ENCODE assay signal across 17 mouse cellular contexts in the genomic region with DNA sequence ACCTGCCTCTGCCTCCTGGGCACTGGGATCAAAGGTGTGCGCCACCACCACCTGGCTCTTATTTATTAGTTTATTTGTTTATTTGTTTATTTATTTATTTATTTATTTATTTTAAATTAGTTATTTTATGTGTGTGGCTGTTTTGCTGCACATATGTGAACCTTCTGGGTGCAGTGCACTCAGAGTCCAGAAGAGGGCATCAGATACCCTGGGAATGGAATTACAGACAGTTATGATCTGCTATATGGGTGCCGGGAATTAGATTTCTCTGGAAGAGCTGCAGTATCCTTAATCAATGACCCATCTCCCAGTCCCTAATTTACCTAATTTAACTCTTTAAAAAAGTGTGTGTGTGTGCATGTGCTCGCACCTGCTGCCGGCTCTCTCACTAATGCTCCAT. TPM values are rescaled to one million over a fixed set of nuclear protein-coding genes. Genes with fewer than 3 reads are reported as not detected.
A peak's percentile ranks its signal among the peaks of the same experiment; 100 is the strongest.
DNase-seq lines count a peak whose midpoint lies in the region; ATAC-seq and TF ChIP-seq lines count a peak whose summit lies in the region.
"Had no signal": no experiment of that assay in that cellular context is flagged by ENCODE, and none has a peak within 500 bp of the region (broad histone marks: within the 10 kb centered on the region; RNA-seq: fewer than 3 reads in every experiment).

No protein-coding gene starts in this region.

- TF ChIP-seq EP300 in lung, postnatal 0 days (IDR thresholded peaks at IDR 0.05): no peak
- TF ChIP-seq EP300 in MEL (IDR thresholded peaks at IDR 0.05; ENCODE audit: low read depth in 1 of 2, low read length in 2 of 2): no peak

- peak; percentile 52 for TF ChIP-seq RAD21 in MEL (IDR thresholded peaks at IDR 0.05; ENCODE audit: low read depth, low read length)

- no peak overlapping the region for H3K27ac ChIP-seq in hindbrain, postnatal 0 days
- no peak overlapping the region for H3K27ac ChIP-seq in hindbrain, embryonic 14.5 days
- H3K27ac ChIP-seq in lung, postnatal 0 days (ENCODE audit: low read length): no peak overlapping the region
- H3K27ac ChIP-seq in MEL (ENCODE audit: control insufficient read depth, low read depth, low read length): no peak overlapping the region
- H3K27ac ChIP-seq: embryonic facial prominence, embryonic 13.5 days; forebrain, embryonic 10.5 days; limb, embryonic 15.5 days had no signal

- TF ChIP-seq POLR2A in lung, adult 2 months (IDR thresholded peaks at IDR 0.05; ENCODE audit: borderline replicate concordance, extremely low read depth, low read depth, low read length): no peak
- no peak for TF ChIP-seq POLR2A in MEL (IDR thresholded peaks at IDR 0.05; ENCODE audit: control insufficient read depth in 1 of 2, insufficient read depth in 1 of 2, low read depth in 1 of 2, low read length in 2 of 2, poor library complexity in 1 of 2)

- no peak overlapping the region for H3K4me3 ChIP-seq in hindbrain, postnatal 0 days (ENCODE audit: low read length)
- no peak overlapping the region for H3K4me3 ChIP-seq in hindbrain, embryonic 14.5 days (replicated peaks; ENCODE audit: low read length)
- H3K4me3 ChIP-seq in lung, postnatal 0 days (ENCODE audit: low read depth, low read length): no peak overlapping the region
- H3K4me3 ChIP-seq in lung, adult 2 months (replicated peaks; ENCODE audit: extremely low read depth, low read depth, low read length): no peak overlapping the region
- no peak overlapping the region for H3K4me3 ChIP-seq in MEL (ENCODE audit: control insufficient read depth in 1 of 2, insufficient read depth in 1 of 2, low read depth in 2 of 2, low read length in 2 of 2)
- H3K4me3 ChIP-seq: embryonic facial prominence, embryonic 13.5 days; forebrain, embryonic 10.5 days; limb, embryonic 15.5 days had no signal

- H3K9me3 ChIP-seq in hindbrain, postnatal 0 days (ENCODE audit: low read length): no peaks in the 10 kb centered on the region
- no peaks in the 10 kb centered on the region; the same call in 1 of the 2 replicates for H3K9me3 ChIP-seq in hindbrain, embryonic 14.5 days (ENCODE audit: control insufficient read depth, low read length)
- no peaks in the 10 kb centered on the region for H3K9me3 ChIP-seq in lung, postnatal 0 days (ENCODE audit: low read length)
- H3K9me3 ChIP-seq in MEL (replicated peaks; ENCODE audit: insufficient read depth, low read length): no peaks in the 10 kb centered on the region
- H3K9me3 ChIP-seq: embryonic facial prominence, embryonic 13.5 days; forebrain, embryonic 10.5 days; limb, embryonic 15.5 days had no signal

- WGBS in hindbrain, postnatal 0 days: 98% methylated on average over 4 of the region's 4 CpGs
- 96% methylated on average over 4 of the region's 4 CpGs for WGBS in hindbrain, embryonic 14.5 days
- over 99% methylated on average over 4 of the region's 4 CpGs for WGBS in lung, postnatal 0 days
- WGBS in lung, adult 2 months: over 99% methylated on average over 4 of the region's 4 CpGs

- no peak overlapping the region for H3K9ac ChIP-seq in hindbrain, postnatal 0 days (replicated peaks; ENCODE audit: low read length)
- no peak overlapping the region for H3K9ac ChIP-seq in hindbrain, embryonic 14.5 days
- H3K9ac ChIP-seq in lung, postnatal 0 days (replicated peaks; ENCODE audit: low read depth): no peak overlapping the region
- H3K9ac ChIP-seq in MEL (ENCODE audit: control insufficient read depth, low read depth, low read length, poor library complexity, severe bottlenecking): no peak overlapping the region
- H3K9ac ChIP-seq: embryonic facial prominence, embryonic 13.5 days; limb, embryonic 15.5 days had no signal

- H3K4me2 ChIP-seq in hindbrain, postnatal 0 days (ENCODE audit: low read depth, low read length): no peak overlapping the region
- H3K4me2 ChIP-seq in hindbrain, embryonic 14.5 days (replicated peaks): no peak overlapping the region
- H3K4me2 ChIP-seq in lung, postnatal 0 days (replicated peaks; ENCODE audit: low read depth, low read length): no peak overlapping the region
- H3K4me2 ChIP-seq: embryonic facial prominence, embryonic 13.5 days; limb, embryonic 15.5 days had no signal

- TF ChIP-seq CTCF in hindbrain, postnatal 0 days (IDR thresholded peaks at IDR 0.05; ENCODE audit: low read depth): peak; percentile 34
- peak; percentile 37 for TF ChIP-seq CTCF in lung, postnatal 0 days (IDR thresholded peaks at IDR 0.05)
- TF ChIP-seq CTCF in lung, adult 2 months (IDR thresholded peaks at IDR 0.05; ENCODE audit: insufficient read depth, low read length): no peak
- peak; percentile 39 to 47 (median 47); a peak in 5 of 6 replicates for TF ChIP-seq CTCF in MEL (IDR thresholded peaks at IDR 0.05 in 2 of 3, conservative IDR thresholded peaks at IDR 0.05 in 1 of 3; ENCODE audit: control insufficient read depth in 1 of 3, insufficient read depth in 1 of 3, low read depth in 2 of 3, low read length in 3 of 3, poor library complexity in 1 of 3, severe bottlenecking in 1 of 3)

- ATAC-seq in hindbrain, postnatal 0 days: no peak
- ATAC-seq in hindbrain, embryonic 14.5 days (ENCODE audit: low FRiP score): no peak
- no peak for ATAC-seq in lung, postnatal 0 days
- ATAC-seq: intestine, embryonic 16.5 days had no signal

- H3K79me2 ChIP-seq in MEL (ENCODE audit: control insufficient read depth, insufficient read depth, low read length, poor library complexity): 0 out of 2 replicates have a peak, but pooled peaks cover 6% of the 10 kb centered on the region

- H3K4me1 ChIP-seq in hindbrain, postnatal 0 days (ENCODE audit: insufficient read depth, low read length): 0 out of 2 replicates have a peak, but pooled peaks cover 4% of the 10 kb centered on the region
- peaks cover 15% of the 10 kb centered on the region for H3K4me1 ChIP-seq in hindbrain, embryonic 14.5 days (replicated peaks; ENCODE audit: control insufficient read depth, insufficient read depth, low read length)
- 0 out of 2 replicates have a peak, but pooled peaks cover 3% of the 10 kb centered on the region for H3K4me1 ChIP-seq in lung, postnatal 0 days (ENCODE audit: insufficient read depth, low read depth, low read length)
- peaks cover 4% of the 10 kb centered on the region for H3K4me1 ChIP-seq in lung, adult 2 months (ENCODE audit: control insufficient read depth, insufficient read depth, low read length)
- H3K4me1 ChIP-seq in MEL (ENCODE audit: control insufficient read depth in 1 of 2, insufficient read depth in 2 of 2, low read length in 2 of 2): no peaks in the 10 kb centered on the region

- no peaks in the 10 kb centered on the region for H3K27me3 ChIP-seq in hindbrain, postnatal 0 days (ENCODE audit: insufficient read depth, low read length)
- no peaks in the 10 kb centered on the region for H3K27me3 ChIP-seq in hindbrain, embryonic 14.5 days (ENCODE audit: control insufficient read depth, insufficient read depth, low read length)
- no peaks in the 10 kb centered on the region for H3K27me3 ChIP-seq in lung, postnatal 0 days (replicated peaks; ENCODE audit: insufficient read depth, low read length)
- H3K27me3 ChIP-seq in MEL (ENCODE audit: control insufficient read depth in 1 of 2, insufficient read depth in 2 of 2, low read length in 2 of 2): no peaks in the 10 kb centered on the region
- H3K27me3 ChIP-seq: embryonic facial prominence, embryonic 13.5 days; limb, embryonic 15.5 days had no signal

- DNase-seq in hindbrain, postnatal 0 days (ENCODE audit: low spot score): no peak
- DNase-seq in hindbrain, embryonic 14.5 days (ENCODE audit: low spot score): no peak
- DNase-seq in lung, postnatal 0 days (ENCODE audit: low spot score): no peak
- no peak for DNase-seq in lung, adult 2 months
- DNase-seq in MEL (ENCODE audit: low read depth, low spot score): peak; percentile 37
- peak; percentile 15 to 23 for DNase-seq in thymus, postnatal 36 days
- no peak for DNase-seq in adrenal gland, adult (ENCODE audit: inconsistent age in 2 of 2, low spot score in 1 of 2)
- DNase-seq in right cerebral cortex, postnatal 4 days: no peak
- DNase-seq: adrenal gland, postnatal 36 days; heart, adult 18-20 months; heart, postnatal 14 days; lung, postnatal 4 days; midbrain, embryonic 14.5 days had no signal

- no peaks in the 10 kb centered on the region for H3K36me3 ChIP-seq in hindbrain, postnatal 0 days (ENCODE audit: insufficient read depth, low read length)
- H3K36me3 ChIP-seq in hindbrain, embryonic 14.5 days (replicated peaks; ENCODE audit: control insufficient read depth, insufficient read depth): no peaks in the 10 kb centered on the region
- no peaks in the 10 kb centered on the region for H3K36me3 ChIP-seq in lung, postnatal 0 days (ENCODE audit: insufficient read depth, low read length)
- no peaks in the 10 kb centered on the region; a peak in 1 of 4 replicates for H3K36me3 ChIP-seq in MEL (ENCODE audit: control insufficient read depth in 1 of 2, insufficient read depth in 2 of 2, low read length in 2 of 2)

TF ChIP-seq in MEL, 35 proteins besides CTCF, POLR2A, EP300 and RAD21:
- peak; percentile 43 for TF ChIP-seq SMC3 (IDR thresholded peaks at IDR 0.05; ENCODE audit: low read depth, low read length)
- no peak for TF ChIP-seq HCFC1 (IDR thresholded peaks at IDR 0.05; ENCODE audit: low read depth, low read length)

RNA-seq across cellular contexts. Expression of gene Ctnnbl1, which starts 8.5 kb away (rescaled TPM):
- total RNA-seq in hindbrain, postnatal 0 days (2014; rRNA removed): 28.7 and 30.3 TPM in 2 replicates
- polyA plus RNA-seq in hindbrain, postnatal 0 days (2015; fragmentation: Nextera tagmentation; extraction: Ambion mirVana): 42.7 and 45.4 TPM in 2 replicates
- polyA plus RNA-seq in hindbrain, embryonic 14.5 days (2014; fragmentation: Nextera tagmentation; extraction: Ambion mirVana): 53.3 and 59.5 TPM in 2 replicates
- 28.5 and 30.8 TPM in 2 replicates for polyA plus RNA-seq in lung, postnatal 0 days (2015; fragmentation: Nextera tagmentation; extraction: Ambion mirVana)
- 13.6 and 27.0 TPM in 2 replicates for polyA plus RNA-seq in lung, adult 2 months (2012; rRNA removed)
- 59.3 and 61.7 TPM in 2 replicates for total RNA-seq in MEL (2012; rRNA removed)
- polyA plus RNA-seq in MEL (2012; ENCODE audit: insufficient read depth in 1 of 2, insufficient read length in 2 of 2, low read depth in 1 of 2, low replicate concordance in 2 of 2, missing spikeins in 1 of 2): 10 to 100 TPM in 1 of 2 experiments, not detected in 1; 60.7 TPM

Comparison
In these comparisons a context has a peak if more than half of its experiments do, and no peak if none do; other contexts are left out.
1. DNase-seq: peak in MEL (single experiment) and thymus, postnatal 36 days (2 of 2); none in hindbrain, postnatal 0 days (single experiment), hindbrain, embryonic 14.5 days (single experiment), lung, postnatal 0 days (single experiment), lung, adult 2 months (single experiment), adrenal gland, adult (0 of 2) and right cerebral cortex, postnatal 4 days (single experiment).